Mouse (Mus musculus) CH12.LX (cell line): Measurements from ENCODE around the gene Kcnn4.

Experiments
- CTCF ChIP-seq, 2 experiments: IDR thresholded peaks in 1 of 2; conservative IDR thresholded peaks in 1 of 2; 2 replicates each; pipeline ENCODE4 v1.5.1; 2011 to 2012; ENCODE audit warnings: low read depth in 2 of 2, low read length in 2 of 2, improper control_type of control experiment in 1 of 2, inconsistent platforms in 1 of 2, mild to moderate bottlenecking in 1 of 2, moderate library complexity in 1 of 2
- E2F4 ChIP-seq: IDR thresholded peaks from 2 replicates; pipeline ENCODE4 v1.6.1; 2011; ENCODE audit warnings: low read depth, low read length, improper control_type of control experiment; ENCODE audit not compliant: insufficient replicate concordance
- EP300 ChIP-seq: IDR thresholded peaks from 2 replicates; pipeline ENCODE4 v1.6.1; 2011; ENCODE audit warnings: low read length, improper control_type of control experiment
- ETS1 ChIP-seq: conservative IDR thresholded peaks from 2 replicates; pipeline ENCODE4 v1.6.1; 2012; ENCODE audit warnings: low read depth, mild to moderate bottlenecking, inconsistent platforms, low read length, improper control_type of control experiment, moderate library complexity
- POLR2A ChIP-seq: IDR thresholded peaks from 2 replicates; pipeline ENCODE4 v1.6.1; 2011; ENCODE audit warnings: low read depth, mild to moderate bottlenecking, improper control_type of control experiment, low read length
- POLR2AphosphoS2 ChIP-seq: IDR thresholded peaks from 2 replicates; pipeline ENCODE4 v1.6.1; 2011; ENCODE audit warnings: low read depth, low read length, improper control_type of control experiment
- SMC3 ChIP-seq: IDR thresholded peaks from 2 replicates; pipeline ENCODE4 v1.6.1; 2011; ENCODE audit warnings: low read depth, low read length, improper control_type of control experiment

GRCm38 (mm10) chr7:24373538-24374379 lies 3.7 kb downstream of the Kcnn4 start:
- TF ChIP-seq E2F4 (no peak), POLR2AphosphoS2 (no peak), EP300 (peak; percentile 81), CTCF (conservative IDR thresholded peaks at IDR 0.05 in 1 of 2, IDR thresholded peaks at IDR 0.05 in 1 of 2; ENCODE audit: low read depth in 2 of 2, low read length in 2 of 2) (no peak), ETS1 (peak; percentile 50; the same call in 1 of the 2 replicates), POLR2A (no peak), SMC3 (no peak)
